Mouse (Mus musculus) ZHBTc4 (cell line): ENCODE data around the gene Tc2n.
"Not testable (repeated sequence)": the region's sequence is repeated elsewhere in the genome, so short reads cannot be mapped to it uniquely, and the experiment has no call there.

Experiments
- DNase-seq: peaks from one replicate; pipeline ENCODE4 v3.0.0-alpha.2; 2011; ENCODE audit warnings: low read depth, low spot score

The Tc2n gene

DNA sequence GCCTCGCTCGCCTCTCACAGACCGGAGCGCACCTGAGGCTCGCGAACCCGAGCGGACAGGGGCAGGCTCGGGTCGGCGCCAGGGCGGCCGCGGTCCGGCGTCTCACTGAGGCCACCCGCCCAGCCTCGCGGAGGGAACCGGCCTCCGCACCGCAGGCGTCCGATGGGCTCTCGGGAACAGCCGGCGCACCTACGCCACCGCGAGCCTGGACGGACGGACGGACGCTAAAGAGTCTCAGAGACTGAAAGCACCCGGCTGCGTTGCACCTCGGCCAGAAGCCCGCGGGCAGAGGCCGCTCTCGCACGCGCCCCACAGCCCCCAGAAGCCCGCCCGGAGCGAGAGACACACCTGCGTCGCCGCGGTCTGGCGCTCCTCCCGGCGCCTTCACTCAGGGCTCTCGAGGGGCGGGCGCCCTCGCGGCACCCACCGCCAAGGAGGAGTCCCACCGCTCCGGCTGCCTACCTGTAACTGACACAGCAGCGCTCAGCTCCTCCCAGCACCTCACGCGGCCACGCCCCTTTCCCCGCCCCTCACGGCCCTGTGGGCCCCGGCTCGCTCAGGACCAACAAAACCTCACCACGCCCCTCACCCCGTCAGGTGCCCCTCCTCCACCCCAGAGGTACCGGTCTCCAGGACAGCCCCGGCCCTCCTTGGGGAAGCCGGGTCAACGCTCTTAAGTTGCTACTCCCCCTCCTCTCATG lies at the start of gene Tc2n:
TSS of gene Tc2n (minus strand) at position 470 of the 701 bp plus-strand sequence.
- DNase-seq: peak; percentile 82

DNA sequence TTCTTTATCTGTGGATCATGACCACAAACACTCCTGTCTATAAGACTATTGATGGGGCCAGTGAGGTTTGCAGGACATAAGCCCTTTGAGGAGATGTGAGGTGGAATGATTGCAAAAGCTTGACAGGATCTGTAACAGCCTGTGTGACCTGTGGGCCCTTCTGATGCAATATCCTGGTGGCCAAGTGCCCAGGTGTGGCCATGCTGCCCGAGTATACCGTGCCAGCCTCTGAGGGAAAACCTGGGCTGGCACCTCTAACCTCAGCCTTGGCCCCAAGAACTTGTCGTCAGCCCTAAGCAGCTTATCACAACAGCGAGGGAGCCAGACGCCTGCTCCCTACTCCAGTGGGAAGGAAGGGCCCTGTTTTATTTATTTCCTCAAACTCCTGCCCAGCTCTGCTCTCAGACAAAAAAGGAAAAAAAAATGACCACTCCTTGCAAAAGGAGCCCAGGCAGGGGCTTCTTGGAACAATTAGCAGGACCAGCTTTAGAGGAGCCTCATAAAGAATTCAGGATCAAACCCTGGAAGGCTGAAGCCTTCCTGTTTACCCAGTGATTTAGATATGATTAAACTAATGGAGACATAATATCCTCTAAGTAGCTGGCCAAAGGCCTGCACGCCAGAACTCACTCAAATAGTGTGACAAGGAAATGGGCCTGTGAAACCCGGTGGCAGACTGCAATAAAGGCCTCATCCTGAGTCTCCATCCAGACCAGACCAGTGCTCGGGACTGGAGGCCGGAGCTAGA lies 49.2 kb upstream of the Tc2n start:
- no peak for DNase-seq

DNA sequence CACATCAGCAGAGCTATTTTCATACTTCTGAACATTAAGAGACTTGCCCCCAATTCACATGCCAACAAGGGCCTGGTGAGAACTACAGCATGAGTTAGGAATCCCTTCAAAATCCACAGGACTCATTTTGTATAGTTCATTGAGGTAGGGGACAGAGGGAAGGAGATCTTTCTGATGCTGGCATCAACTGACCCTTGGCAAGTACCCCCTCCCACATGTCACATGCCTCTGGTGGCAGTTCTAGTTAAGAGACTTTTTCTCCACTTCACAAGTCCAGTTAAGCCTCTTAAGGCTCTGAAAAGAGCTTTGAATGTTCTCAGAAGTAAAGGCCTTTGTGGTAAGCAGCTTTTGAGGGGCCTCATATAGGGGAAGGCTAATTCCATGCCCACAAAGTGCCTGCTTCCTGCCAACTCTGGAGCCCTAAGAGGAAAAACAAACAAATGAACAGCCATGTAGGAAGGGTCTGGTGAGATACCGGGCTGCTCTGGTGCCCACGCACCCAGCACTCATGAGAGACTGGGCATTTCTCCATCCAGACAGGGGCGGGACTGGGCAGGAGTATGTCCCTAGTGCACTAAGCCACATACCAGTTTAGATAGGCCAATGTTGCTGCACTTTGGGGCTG lies 48.0 kb upstream of the Tc2n start:
- DNase-seq: no peak

DNA sequence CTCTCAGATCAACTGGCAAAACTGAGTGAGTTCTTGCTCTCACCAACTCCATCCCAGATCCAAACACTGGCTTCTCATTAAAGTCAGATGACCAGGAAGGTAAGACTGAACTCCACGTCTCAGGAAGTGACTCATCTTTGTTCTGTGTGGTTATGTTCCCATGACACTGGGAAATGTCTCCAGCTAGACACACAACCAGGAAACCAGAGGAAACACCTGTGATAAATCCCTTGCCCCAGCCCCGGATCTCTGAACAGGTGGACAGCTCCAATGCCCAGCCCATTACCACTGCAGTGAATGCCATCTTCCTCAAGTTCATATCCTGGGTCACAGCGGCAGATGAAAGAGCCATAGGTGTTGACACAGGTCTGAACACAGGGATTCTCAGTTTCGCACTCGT lies 46.5 kb upstream of the Tc2n start:
- no peak for DNase-seq

DNA sequence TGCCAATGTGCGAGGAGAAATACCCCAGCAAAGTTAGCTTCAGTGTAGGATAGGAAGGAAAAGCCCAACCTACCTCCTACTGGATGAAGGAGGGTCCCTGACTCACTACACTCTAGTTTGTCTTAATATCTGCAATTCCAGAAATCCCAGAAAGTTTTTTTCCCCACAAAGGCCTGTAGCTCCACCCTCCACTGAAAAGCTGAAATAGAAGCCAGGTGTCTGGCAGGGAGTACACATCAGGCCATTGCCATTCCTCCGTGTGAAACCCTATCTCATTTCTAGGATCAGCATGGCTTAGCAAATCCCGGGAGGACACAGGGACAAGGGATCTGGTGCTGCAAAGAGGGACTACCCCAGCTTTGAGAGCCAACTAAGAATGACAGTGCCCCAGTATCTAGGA lies 44.7 kb upstream of the Tc2n start:
- no peak for DNase-seq

DNA sequence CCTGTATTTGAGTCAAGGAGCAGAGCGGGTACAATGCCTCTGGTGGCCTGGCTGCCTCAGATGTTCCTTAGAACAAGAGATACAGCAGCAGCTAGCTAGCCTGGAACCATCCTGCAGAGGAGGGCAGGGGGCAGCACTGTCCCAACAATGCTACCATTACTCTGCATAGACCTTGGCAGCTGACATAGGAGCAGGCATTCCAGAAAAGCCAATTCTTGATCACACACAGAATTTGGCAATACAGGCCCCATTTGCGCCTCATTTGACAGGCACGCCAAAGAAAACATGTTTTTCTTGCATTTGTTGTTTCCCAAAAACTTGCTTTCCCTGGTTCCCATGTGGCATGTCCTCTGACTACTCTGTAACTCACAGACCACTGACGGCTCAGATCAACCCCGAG lies 43.7 kb upstream of the Tc2n start:
- no peak for DNase-seq

DNA sequence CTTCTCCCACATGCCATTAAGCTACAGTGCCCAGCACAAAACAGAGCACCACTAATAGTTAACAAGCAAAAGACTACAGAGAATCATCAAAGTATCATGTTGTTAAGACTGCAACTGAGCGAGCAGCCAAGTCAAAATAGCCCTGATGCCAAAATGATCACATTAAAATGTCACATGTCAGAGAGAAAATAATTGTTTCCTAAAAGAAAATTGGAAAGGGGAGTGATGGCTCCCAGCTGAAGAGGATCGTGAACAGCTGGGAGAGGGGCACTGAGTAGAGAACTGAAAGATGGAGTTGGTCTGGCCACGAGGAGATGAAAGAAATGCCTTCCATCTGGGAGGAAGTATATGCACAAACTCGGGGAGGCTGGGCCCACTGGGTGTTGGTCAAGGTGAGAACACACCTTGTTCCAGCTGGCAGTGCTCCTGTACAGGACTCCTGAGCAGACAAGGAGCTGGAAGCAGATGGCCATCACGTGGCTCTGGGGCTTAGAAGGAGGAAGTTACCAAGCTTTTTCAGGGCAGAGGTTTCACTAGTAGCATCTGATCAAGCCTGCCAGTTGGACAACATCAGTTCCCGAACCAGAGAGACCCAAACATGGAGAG lies 41.2 kb upstream of the Tc2n start:
- no peak for DNase-seq

DNA sequence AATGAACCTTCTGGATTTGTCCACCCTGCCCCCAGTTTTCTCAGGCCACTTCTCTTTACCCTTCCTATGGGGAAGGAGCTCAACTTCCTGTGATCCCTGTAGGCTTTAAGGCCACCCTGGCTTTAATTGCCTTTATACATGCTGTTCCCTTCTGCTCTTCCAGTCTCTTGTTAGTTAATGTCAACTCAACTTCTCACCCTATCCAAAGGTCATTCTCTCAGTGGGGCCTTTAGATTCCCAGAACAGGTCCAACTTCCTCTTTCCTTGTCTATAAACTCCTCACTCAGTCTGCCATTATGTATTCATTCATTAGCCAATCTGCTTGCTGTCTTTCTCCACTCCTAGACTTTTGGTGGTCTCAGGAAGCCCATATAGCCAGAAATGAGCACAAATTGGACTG lies 40.4 kb upstream of the Tc2n start:
- DNase-seq: no peak

DNA sequence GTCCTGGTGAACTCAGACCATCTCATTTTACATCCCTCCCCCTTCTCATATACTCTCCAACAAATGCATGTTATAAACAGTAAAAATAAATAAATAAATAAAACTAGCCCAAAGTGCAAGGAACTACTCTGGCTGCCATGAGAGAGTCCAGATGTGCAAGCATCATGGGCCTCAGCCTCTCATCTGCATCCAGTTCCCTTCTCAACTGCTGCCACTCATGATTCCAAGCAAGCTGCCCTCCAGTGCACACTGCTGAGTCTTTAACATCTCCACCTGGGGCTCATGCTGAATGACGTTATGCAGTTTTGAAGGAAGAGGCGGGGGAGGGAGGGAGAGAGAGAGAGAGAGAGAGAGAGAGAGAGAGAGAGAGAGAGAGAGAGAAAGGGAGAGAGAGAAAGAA lies 24.1 kb upstream of the Tc2n start:
- DNase-seq: no peak

DNA sequence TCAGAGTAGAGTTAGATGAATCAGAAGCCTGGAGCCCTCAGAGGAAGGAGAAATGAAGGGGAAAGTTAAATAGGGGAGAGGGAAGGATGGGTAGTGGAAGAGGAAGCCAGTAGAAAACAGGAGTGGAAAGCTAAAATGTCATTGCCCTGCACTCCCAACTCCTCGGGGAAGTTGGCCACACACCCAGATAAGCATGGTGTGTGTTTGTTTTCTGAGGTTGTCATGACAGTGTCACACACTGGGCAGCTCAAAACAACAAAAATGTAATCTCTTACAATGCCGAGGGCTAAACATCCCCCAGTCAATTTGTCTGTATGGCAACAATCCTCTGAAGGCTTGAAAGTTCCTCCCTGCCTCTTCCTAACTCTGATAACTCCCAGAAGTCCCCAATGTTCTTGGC lies 22.2 kb upstream of the Tc2n start:
- DNase-seq: no peak

DNA sequence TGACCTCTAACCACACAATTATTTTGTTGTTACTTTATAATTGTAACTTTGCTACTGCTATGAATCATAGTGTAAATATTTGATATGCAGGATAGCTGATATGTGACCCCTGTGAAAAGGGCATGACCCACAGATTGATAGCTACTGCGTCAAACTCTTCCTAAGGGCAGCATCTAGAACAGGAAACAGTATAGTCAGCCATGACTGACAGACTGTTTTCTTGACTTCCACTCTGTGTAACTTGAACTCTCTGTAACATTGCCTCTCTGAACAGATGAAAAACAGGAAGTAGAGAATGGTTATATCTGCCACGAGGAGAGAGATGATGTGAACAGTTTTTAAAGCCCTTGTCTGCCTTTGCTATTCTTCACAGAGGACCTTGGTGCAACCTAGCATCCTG lies 21.7 kb upstream of the Tc2n start:
- DNase-seq: no peak

DNA sequence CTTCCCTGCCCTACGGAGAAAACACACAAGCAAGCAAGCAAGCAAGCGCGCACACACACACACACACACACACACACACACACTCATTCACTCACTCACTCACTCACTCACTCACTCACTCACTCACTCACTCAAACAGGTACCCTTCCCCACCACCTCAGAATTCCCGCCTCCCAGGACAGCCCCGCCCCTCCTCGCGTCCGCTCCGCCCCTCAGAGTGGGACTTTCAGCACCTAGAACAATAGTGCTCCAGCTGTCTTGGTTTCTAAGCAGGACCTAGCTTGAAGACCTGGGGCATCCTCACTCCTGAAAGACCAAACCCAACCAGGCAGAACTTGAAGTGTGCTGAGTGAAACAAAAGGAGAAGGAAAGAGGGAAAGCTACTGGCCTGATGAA lies 430 bp upstream of the Tc2n start:
- DNase-seq: peak; percentile 89

DNA sequence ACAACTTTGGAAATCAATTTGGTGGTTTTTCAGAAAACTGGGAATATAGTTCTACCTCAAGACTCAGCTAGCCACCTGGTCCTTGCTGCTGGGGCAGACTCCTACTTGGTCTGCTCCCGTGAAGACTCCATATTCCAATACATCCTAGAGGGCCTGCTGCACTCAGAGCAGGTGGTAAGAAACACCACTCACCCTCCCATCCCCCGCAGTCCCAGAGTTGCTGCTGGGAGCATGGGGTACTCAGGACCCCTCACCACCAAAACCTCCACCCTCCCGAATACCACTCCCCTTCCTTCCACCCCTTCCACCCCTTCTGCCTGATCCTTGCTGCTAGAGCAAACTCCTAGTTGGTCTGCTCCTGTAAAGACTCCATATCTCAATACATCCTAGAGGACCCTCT lies 19.1 kb downstream of the Tc2n start:
- no peak for DNase-seq

DNA sequence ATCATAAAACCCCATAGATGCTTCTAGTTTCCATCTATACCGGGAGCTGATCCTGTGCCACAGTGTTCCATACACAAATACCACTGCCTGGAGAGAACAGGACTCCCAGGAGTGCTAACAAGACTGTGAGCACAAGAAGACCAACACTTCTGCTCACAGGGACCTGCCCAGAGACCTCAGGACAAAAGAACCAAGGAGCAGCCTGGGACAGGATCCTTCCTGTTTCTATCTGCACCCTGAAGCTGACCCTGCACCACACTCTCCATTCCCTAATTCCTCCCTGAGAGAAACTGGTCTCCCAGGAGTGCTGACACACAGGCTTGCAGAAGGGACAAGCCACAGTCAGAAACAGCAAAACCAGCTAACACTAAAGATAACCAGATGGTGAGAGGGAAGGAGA lies 21.8 kb downstream of the Tc2n start:
- DNase-seq: no peak

DNA sequence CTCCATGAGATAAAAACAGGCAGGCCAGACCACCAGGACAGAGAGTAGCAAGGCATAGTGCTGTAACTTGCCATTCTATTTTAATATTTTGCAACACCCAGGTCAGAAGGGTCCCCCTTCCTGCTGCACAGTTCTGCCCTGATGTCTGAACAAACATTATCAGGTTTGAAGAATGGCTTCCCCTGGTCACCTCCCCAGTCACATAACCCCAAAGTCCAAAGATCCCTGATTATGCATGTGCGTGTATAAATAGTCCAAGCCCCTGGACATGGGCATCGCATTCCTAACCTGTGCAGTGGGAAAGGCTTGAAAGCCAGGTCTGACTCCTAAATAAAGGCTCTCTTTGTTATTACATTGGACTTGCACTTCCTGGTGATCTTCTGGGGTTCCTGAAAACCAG lies 37.8 kb downstream of the Tc2n start:
- DNase-seq: no peak

DNA sequence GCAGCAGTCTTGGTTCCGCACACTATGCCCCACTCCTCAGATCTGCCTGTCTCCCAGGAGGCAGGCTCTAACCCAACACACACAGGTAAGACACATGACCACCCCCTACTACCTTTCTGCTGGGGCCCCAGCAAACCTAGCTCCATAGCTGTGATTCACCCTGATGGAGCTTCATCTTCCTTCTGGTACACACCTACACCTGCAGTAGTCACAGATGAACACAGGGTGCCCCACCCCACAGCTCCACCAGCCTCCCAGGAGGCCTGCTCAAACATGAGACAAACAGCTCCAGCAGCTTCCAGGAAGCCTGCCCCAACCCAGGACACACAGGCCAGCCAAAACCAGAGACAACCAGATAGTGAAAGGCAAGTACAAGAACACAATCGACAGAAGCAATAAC lies 50.8 kb downstream of the Tc2n start:
- DNase-seq: peak; percentile 13

DNA sequence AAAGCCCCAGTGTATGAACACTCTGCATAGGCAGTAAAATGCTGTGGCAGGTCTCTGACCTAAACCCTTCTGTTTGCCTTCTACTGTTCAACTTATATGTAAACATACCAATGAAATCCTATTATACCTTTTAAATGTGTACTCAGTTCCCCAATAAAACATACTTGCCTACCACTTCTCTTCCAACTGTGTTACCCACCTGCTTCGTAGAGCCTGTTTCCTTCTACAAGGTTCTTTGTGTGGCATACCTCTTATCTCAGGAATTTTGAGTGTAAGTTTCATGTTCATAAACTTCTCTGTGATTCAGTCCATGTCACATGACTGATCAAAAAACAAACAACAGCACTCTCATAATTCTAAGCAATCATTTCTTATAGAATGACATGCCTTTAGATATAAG lies 85.2 kb downstream of the Tc2n start:
- no peak for DNase-seq

DNA sequence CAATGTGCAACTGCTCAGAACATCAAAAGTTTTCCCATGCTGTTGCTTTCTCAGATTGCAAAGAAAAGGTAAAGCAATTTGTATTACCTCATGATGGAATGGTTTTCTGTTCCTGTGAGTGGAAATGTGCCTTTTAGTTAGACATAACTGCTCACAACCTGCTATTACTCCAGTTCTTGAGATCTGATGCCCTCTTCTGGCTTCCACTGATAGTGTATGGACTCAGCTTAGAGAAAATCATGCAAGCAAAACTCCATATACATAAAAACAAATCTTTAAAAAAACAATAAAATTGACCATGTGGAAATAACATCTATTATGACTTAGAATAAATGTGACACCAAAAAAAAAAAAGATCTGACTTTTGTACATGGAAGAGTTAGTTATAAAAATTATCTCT lies 111.7 kb downstream of the Tc2n start:
- DNase-seq: not testable (repeated sequence)
